Mouse (Mus musculus) adrenal gland, adult 10 weeks (tissue): Measurements from ENCODE around the gene Scgb2b24. TPM values are rescaled to one million over a fixed set of nuclear protein-coding genes. Genes with fewer than 3 reads are reported as not detected.

Experiments used
- polyA plus RNA-seq: library from polyadenylated mRNA; stranded (reverse); fragments of 350-450 nt; fragmentation: Illumina TruSeq; extraction: RNeasy Lipid Tissue Mini Kit (QIAGEN cat#74804); gene quantifications from one replicate; pipeline ENCODE4 v1.2.3, GENCODE M21; 2014; ENCODE audit warnings: low read depth, low replicate concordance

The Scgb2b24 gene
- not detected for polyA plus RNA-seq

GRCm38 (mm10) chr7:33739212-33739611 lies at the start of gene Scgb2b24:
Scgb2b24 (minus strand) TSS chr7:33739312.

GRCm38 (mm10) chr7:33743499-33743898 lies 4.4 kb upstream of the Scgb2b24 start, which contains the start of gene Scgb1b24:
Scgb1b24 (plus strand) TSS chr7:33743799.

Other genes starting within 250 kb of the Scgb2b24 start
- gene Scgb2b21, start 218.9 kb downstream of the Scgb2b24 start, polyA plus RNA-seq: not detected
- gene Scgb1b24, start 4.5 kb upstream of the Scgb2b24 start, polyA plus RNA-seq: not detected
- not detected for gene Scgb2b26, start 205.7 kb upstream of the Scgb2b24 start, polyA plus RNA-seq